Mouse (Mus musculus): ENCODE measurements around the gene Ccdc151. TPM values are rescaled to one million over a fixed set of nuclear protein-coding genes. Genes with fewer than 3 reads are reported as not detected.

Ccdc151 gene
- polyA plus RNA-seq, 1 experiment from 2014 or later: 4.8 TPM

DNA sequence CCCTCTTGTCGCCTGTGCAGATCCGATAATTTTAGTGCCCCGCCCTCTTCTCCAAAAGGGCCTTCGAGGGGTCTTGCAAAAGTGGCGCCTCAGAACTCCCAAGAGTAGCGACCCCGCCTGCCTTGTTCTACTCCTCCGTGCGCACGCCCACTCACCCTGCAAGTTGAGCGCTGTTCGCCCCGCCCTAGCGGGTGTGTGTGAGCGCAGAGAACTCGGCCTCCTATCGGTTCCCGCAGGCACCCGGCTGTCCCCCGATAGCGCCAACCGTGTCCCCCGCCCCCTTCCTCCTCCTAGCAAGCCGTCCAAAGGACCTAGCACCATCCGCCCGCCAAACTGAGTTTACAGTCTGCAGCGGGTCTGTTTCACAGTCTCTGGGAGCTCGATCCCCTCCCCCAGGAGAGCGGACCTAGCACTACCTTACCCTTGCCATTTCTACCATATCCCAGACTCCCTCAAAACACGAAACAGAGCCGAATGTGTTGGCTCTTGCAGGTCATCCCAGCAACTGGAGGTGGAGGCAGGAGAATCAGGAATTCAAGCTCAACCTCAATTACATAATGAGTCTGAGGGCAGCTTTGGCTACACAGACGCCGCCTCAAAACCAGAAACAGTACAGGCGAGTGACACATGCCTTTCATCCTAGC lies 39.9 kb downstream of the Ccdc151 start:
- Histone ChIP-seq H3K36me3 (replicated peaks) (no peaks in the 10 kb centered on the region), H3K27me3 (replicated peaks) (peaks cover 51% of the 10 kb centered on the region), H3K4me3 (peak overlapping the region; percentile 32), H3K9ac (0 out of 2 replicates have a peak overlapping the region, but pooled peaks have one; percentile 9), H3K27ac (no peak overlapping the region), H3K4me1 (peaks cover 22% of the 10 kb centered on the region), H3K9me3 (no peaks in the 10 kb centered on the region), H3K4me2 (peak overlapping the region; percentile 65)
- peak; percentile 43 for ATAC-seq (replicated peaks)
- WGBS: 3% methylated on average over 34 of the region's 34 CpGs

GRCm38 (mm10) chr9:21962010-21962409 lies 40.4 kb downstream of the Ccdc151 start:
- peaks cover 22% of the 10 kb centered on the region for H3K4me1 ChIP-seq
- H3K4me2 ChIP-seq: peak overlapping the region; percentile 65
- ATAC-seq (replicated peaks): no peak; the same call in 1 of the 2 replicates
- H3K9ac ChIP-seq: 0 out of 2 replicates have a peak overlapping the region, but pooled peaks have one; percentile 9
- peak overlapping the region; percentile 32 for H3K4me3 ChIP-seq
- H3K36me3 ChIP-seq (replicated peaks): no peaks in the 10 kb centered on the region
- WGBS: 0% methylated on average over 15 of the region's 15 CpGs
- H3K9me3 ChIP-seq: no peaks in the 10 kb centered on the region
- peaks cover 51% of the 10 kb centered on the region for H3K27me3 ChIP-seq (replicated peaks)
- H3K27ac ChIP-seq: no peak overlapping the region

DNA sequence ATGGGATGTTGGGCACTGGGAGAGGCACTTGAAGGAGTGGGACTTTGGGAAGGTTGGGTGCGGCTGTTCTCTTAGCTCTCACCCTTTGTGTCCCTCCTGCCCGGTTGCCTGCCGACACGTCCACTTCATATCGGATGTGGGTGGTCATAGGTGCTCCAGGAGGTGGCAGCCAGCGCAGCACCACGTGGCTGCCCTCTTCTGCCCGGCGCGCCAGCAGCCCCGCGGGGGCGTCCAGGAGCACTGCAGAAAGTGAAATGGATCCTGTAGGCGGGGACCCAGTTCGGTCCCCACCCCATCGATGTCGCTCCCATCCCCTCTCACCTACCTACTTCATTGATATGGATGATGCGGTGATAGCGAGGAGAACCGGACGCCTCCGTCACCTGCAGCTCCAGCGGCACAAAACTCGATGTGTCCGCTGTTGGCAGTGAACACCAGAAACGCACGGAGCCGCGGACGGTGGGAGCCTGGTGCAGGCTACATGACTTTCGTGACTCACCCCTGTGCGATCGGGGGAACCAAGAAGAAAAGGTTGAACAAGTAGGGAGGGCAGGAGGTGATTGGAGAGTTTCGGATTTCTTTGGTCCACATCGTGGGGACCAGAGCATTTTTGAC lies 41.0 kb downstream of the Ccdc151 start:
- WGBS: 2% methylated on average over 35 of the region's 35 CpGs
- Histone ChIP-seq H3K4me3 (peak overlapping the region; percentile 32), H3K27ac (no peak overlapping the region), H3K36me3 (replicated peaks) (no peaks in the 10 kb centered on the region), H3K4me1 (peaks cover 26% of the 10 kb centered on the region), H3K27me3 (replicated peaks) (peaks cover 51% of the 10 kb centered on the region), H3K4me2 (peak overlapping the region; percentile 65), H3K9me3 (no peaks in the 10 kb centered on the region), H3K9ac (no peak overlapping the region)
- no peak for ATAC-seq (replicated peaks)

DNA sequence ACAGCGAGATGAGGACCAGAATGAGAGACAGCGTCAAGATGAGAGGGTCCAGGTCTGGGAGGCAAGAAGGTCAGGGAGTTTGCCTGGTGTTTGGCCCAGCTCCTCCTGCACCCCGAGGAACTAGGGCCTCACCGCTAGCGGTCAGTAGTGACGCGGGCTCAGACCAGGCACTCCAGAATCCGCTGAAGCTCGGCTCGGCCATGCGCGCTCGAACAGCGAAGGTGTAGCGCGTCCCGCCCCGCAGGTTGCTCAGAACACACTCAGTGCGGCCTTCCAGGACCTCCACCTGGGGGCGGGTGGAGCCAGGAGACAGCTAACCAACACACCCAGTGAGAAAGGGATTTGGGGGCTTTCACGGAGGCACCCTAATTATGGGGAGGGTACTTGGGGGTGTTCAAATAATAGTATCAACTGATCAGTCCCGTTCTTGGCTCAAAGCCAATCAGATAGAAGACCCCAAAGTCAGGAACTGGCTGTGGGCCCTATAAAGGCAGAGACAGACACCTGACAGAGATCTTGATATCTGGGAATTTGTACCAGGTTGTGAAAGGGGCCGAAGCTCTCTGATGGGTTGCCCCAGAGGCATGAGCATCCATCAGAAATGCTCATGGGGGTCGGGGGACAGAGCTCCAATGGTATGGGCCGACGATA lies 41.8 kb downstream of the Ccdc151 start:
- Histone ChIP-seq H3K36me3 (replicated peaks) (no peaks in the 10 kb centered on the region), H3K4me2 (peak overlapping the region; percentile 20; the same call in 1 of the 2 replicates), H3K4me3 (no peak overlapping the region), H3K4me1 (peaks cover 29% of the 10 kb centered on the region), H3K9me3 (no peaks in the 10 kb centered on the region), H3K27ac (no peak overlapping the region), H3K9ac (no peak overlapping the region), H3K27me3 (replicated peaks) (peaks cover 51% of the 10 kb centered on the region)
- no peak for ATAC-seq (replicated peaks)
- 10% methylated on average over 26 of the region's 26 CpGs for WGBS

GRCm38 (mm10) chr9:21960135-21960534 lies 42.3 kb downstream of the Ccdc151 start:
- ATAC-seq (replicated peaks): no peak
- Histone ChIP-seq H3K4me1 (peaks cover 31% of the 10 kb centered on the region), H3K9ac (no peak overlapping the region), H3K9me3 (no peaks in the 10 kb centered on the region), H3K27me3 (replicated peaks) (peaks cover 51% of the 10 kb centered on the region), H3K36me3 (replicated peaks) (no peaks in the 10 kb centered on the region), H3K4me3 (no peak overlapping the region), H3K4me2 (no peak overlapping the region), H3K27ac (no peak overlapping the region)
- WGBS: 50% methylated on average over 9 of the region's 9 CpGs

DNA sequence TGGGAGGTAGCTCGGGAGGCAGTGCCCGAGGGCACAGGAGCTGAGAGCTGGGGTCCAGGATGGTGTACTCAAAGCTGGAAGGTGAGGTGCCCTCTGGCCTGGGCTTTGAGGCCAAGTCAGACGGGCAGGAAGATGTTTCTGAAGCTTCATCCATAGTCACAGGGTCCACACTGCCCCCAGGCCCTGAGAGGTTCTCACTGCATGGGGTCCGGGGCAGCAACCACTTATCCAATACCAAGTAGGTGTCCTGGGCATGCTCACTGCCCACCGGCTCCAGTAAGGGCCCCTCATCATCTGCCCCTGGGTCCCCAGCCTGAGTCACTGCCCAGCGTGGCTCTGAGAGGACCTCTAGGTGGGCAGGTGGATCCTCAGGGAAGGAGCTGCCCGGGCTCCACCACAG lies 43.2 kb downstream of the Ccdc151 start:
- 86% methylated on average over 7 of the region's 7 CpGs for WGBS
- H3K4me1 ChIP-seq: peaks cover 40% of the 10 kb centered on the region
- ATAC-seq (replicated peaks): no peak
- no peak overlapping the region for H3K4me2 ChIP-seq
- no peak overlapping the region for H3K27ac ChIP-seq
- no peaks in the 10 kb centered on the region for H3K36me3 ChIP-seq (replicated peaks)
- no peak overlapping the region for H3K4me3 ChIP-seq
- H3K27me3 ChIP-seq (replicated peaks): peaks cover 51% of the 10 kb centered on the region
- no peaks in the 10 kb centered on the region for H3K9me3 ChIP-seq
- H3K9ac ChIP-seq: no peak overlapping the region

GRCm38 (mm10) chr9:21958372-21958771 lies 44.1 kb downstream of the Ccdc151 start:
- no peak overlapping the region for H3K27ac ChIP-seq
- H3K36me3 ChIP-seq (replicated peaks): no peaks in the 10 kb centered on the region
- H3K9ac ChIP-seq: no peak overlapping the region
- H3K27me3 ChIP-seq (replicated peaks): peaks cover 46% of the 10 kb centered on the region
- H3K4me2 ChIP-seq: no peak overlapping the region
- ATAC-seq (replicated peaks): no peak
- H3K9me3 ChIP-seq: no peaks in the 10 kb centered on the region
- 93% methylated on average over 5 of the region's 5 CpGs for WGBS
- no peak overlapping the region for H3K4me3 ChIP-seq
- H3K4me1 ChIP-seq: peaks cover 49% of the 10 kb centered on the region

DNA sequence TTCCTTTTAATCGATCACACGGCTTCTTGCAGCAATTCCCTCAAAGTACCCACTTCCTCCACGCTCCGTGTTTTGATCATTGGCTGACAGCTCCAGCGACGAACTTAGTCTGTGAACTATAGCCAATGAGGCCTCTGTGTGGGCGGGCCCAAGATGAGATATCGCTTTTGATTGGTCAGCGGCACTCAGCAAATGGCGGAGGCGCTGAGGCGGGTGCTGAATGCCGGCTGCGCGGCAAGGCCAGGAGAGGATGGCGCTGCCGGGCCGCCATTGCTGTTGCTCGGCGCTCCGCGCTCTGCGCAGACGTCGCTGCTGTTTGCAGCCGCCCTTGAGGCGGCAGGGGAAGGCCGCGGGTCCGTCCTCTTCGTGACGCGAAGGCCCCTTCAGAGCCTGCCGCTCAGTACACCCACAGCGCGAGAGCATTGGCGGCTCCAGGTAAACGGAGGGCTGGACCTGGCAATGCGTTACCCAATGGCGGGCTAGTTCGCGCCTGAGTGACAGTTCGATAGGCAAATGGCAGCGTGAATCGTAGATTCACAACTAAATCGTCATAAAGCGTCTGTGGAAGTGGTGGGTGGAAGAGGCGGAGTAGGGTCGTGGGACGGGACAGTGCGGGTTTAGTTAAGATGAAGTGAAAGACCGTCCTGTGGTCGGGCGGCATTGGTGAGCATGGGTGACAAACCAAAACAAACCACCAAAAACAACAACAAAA lies 46.7 kb downstream of the Ccdc151 start, which contains the start of gene Swsap1:
Gene Swsap1 (plus strand): TSS at position 186 of the 712 bp plus-strand sequence.
- Histone ChIP-seq H3K4me2 (peak within 1 kb of the TSS; percentile 74), H3K4me3 (peak within 1 kb of the TSS; percentile 69), H3K4me1 (peaks cover 35% of the 10 kb centered on the region), H3K36me3 (replicated peaks) (no peaks in the 10 kb centered on the region), H3K27ac (peak within 1 kb of the TSS; percentile 97), H3K9me3 (no peaks in the 10 kb centered on the region), H3K27me3 (replicated peaks) (peaks cover 19% of the 10 kb centered on the region), H3K9ac (peak within 1 kb of the TSS; percentile 77)
- WGBS: under 1% methylated on average over 54 of the region's 54 CpGs
- peak; percentile 98 for ATAC-seq (replicated peaks)

DNA sequence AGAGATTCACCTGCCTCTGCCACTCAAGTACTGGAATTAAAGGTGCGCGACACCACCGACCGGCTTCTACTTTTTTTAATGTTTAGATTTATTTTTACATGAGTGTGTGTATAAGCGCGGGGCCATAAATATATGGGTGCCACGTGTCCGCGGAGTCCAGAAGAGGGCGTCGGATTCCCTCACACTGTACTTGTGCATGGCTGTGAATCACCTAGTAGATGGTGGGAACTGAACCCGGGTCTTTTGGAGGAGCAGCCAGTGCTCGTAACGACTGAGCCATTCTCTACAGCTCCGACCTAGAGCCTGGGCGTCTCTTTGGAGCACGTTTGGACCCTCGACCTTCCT lies 47.2 kb downstream of the Ccdc151 start:
- Histone ChIP-seq H3K4me3 (peak overlapping the region; percentile 69), H3K36me3 (replicated peaks) (no peaks in the 10 kb centered on the region), H3K27ac (peak overlapping the region; percentile 97), H3K4me2 (peak overlapping the region; percentile 74), H3K9me3 (no peaks in the 10 kb centered on the region), H3K4me1 (peaks cover 35% of the 10 kb centered on the region), H3K9ac (peak overlapping the region; percentile 41), H3K27me3 (replicated peaks) (peaks cover 14% of the 10 kb centered on the region)
- 2% methylated on average over 18 of the region's 18 CpGs for WGBS
- peak; percentile 63 for ATAC-seq (replicated peaks)

- Histone ChIP-seq H3K4me3 (no peak overlapping the region), H3K36me3 (replicated peaks) (no peaks in the 10 kb centered on the region), H3K4me1 (peaks cover 35% of the 10 kb centered on the region), H3K9ac (no peak overlapping the region), H3K4me2 (peak overlapping the region; percentile 74; the same call in 1 of the 2 replicates), H3K27ac (peak overlapping the region; percentile 97; the same call in 1 of the 2 replicates), H3K27me3 (replicated peaks) (peaks cover 8% of the 10 kb centered on the region), H3K9me3 (no peaks in the 10 kb centered on the region)
- no peak for ATAC-seq (replicated peaks)
- WGBS: 73% methylated on average over 3 of the region's 3 CpGs
Measured at GRCm38 (mm10) chr9:21954635-21955034, 47.8 kb downstream of the Ccdc151 start.

GRCm38 (mm10) chr9:21953600-21953999 lies 48.8 kb downstream of the Ccdc151 start:
- Histone ChIP-seq H3K4me2 (peak overlapping the region; percentile 24), H3K9me3 (no peaks in the 10 kb centered on the region), H3K27me3 (replicated peaks) (no peaks in the 10 kb centered on the region), H3K4me1 (peaks cover 35% of the 10 kb centered on the region), H3K36me3 (replicated peaks) (no peaks in the 10 kb centered on the region), H3K27ac (peak overlapping the region; percentile 76), H3K4me3 (no peak overlapping the region), H3K9ac (no peak overlapping the region)
- WGBS: 0% methylated on average over 3 of the region's 3 CpGs
- ATAC-seq (replicated peaks): peak; percentile 10

DNA sequence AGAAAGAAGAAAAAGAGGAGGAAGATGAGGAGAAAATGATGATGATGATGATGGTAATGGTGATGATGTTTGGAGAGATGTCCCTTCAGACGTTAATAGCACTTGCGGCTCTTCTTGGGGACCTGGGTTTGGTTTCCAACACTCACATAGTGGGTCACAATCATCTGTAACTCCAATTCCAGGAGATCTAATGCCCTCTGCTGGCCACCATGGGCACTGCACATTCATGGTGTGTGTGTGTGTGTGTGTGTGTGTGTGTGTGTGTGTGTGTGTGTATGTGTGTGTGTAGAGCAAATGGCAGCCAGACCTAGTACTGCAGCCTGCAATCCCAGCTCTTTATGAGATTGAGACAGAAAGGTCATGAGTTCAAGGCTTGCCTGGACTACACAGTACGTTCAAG lies 50.5 kb downstream of the Ccdc151 start:
- 81% methylated on average over 3 of the region's 3 CpGs for WGBS
- Histone ChIP-seq H3K4me2 (no peak overlapping the region), H3K27me3 (replicated peaks) (no peaks in the 10 kb centered on the region), H3K9ac (no peak overlapping the region), H3K36me3 (replicated peaks) (no peaks in the 10 kb centered on the region), H3K27ac (no peak overlapping the region), H3K9me3 (no peaks in the 10 kb centered on the region), H3K4me1 (peaks cover 35% of the 10 kb centered on the region), H3K4me3 (no peak overlapping the region)
- no peak for ATAC-seq (replicated peaks)
